In the genomic region with DNA sequence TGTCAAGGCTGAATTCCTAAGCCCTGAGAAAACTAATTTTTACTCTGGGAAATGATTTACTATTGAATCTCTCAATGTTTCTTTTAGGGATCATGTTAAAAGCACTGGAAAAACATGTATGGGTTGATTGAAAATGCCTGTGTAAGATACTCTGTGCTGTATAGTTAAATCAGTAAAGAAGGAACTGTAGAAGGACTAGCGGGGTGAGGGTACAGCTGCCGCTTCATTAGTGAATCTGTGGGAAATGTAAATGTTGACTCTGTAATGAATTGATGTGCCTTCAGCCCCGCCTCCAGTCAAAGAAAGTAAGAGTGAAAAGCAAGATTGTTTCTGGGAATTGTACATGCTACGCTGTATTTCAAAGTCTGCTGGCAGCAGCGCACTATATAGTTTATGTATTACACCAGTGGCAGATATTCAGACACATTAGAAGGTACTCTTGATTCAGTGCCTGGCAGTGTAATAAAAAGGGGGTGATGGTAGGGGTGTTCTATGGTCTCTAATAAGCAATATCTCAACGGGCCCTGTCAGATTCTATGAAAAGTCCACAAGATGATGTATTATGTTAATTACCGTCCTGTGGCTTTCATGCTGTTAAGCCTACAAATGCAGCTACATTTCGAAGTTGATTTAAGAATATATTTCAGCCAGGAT, we compare ENCODE assay signal across 11 mouse cellular contexts.
DNase-seq lines count a peak whose midpoint lies in the region; ATAC-seq lines count a peak whose summit lies in the region.
"Had no signal": no experiment of that assay in that cellular context is flagged by ENCODE, and none has a peak within 500 bp of the region (broad histone marks: within the 10 kb centered on the region; RNA-seq: fewer than 3 reads in every experiment).

No protein-coding gene starts in this region.

- ATAC-seq in kidney, embryonic 14.5 days (ENCODE audit: low FRiP score, low TSS enrichment) = peak; percentile 64
- ATAC-seq in embryonic facial prominence, embryonic 15.5 days (ENCODE audit: insufficient number of reproducible peaks, low FRiP score, low TSS enrichment, low read depth) = no peak
- ATAC-seq in neural tube, embryonic 12.5 days (ENCODE audit: low FRiP score, low read depth) = peak; percentile 75
- ATAC-seq in inflammation-experienced regulatory T-cells, adult 6 months = no peak
- ATAC-seq: intestine, postnatal 0 days had no signal

- no peak overlapping the region for H3K27ac ChIP-seq in kidney, embryonic 14.5 days (ENCODE audit: low read depth, low read length)
- 0 out of 2 replicates have a peak overlapping the region, but pooled peaks have one; percentile 34 for H3K27ac ChIP-seq in embryonic facial prominence, embryonic 15.5 days (replicated peaks)
- no peak overlapping the region for H3K27ac ChIP-seq in neural tube, embryonic 12.5 days
- H3K27ac ChIP-seq: limb, embryonic 15.5 days had no signal

- no peak overlapping the region for H3K9ac ChIP-seq in kidney, embryonic 14.5 days (ENCODE audit: low read depth, low read length)
- H3K9ac ChIP-seq in embryonic facial prominence, embryonic 15.5 days = no peak overlapping the region
- H3K9ac ChIP-seq in neural tube, embryonic 12.5 days = no peak overlapping the region
- H3K9ac ChIP-seq: limb, embryonic 15.5 days had no signal

- DNase-seq in kidney, adult 8-10 months = no peak
- DNase-seq in forelimb bud, embryonic 11.5 days (ENCODE audit: low read depth, low spot score) = peak; percentile 40
- no peak for DNase-seq in lung, adult 18-20 months
- DNase-seq: cerebellum, postnatal 10 days; lung, postnatal 14 days had no signal

- H3K27me3 ChIP-seq in kidney, embryonic 14.5 days (ENCODE audit: control insufficient read depth, insufficient read depth, low read length) = no peaks in the 10 kb centered on the region
- no peaks in the 10 kb centered on the region for H3K27me3 ChIP-seq in embryonic facial prominence, embryonic 15.5 days
- no peaks in the 10 kb centered on the region for H3K27me3 ChIP-seq in neural tube, embryonic 12.5 days (replicated peaks)
- H3K27me3 ChIP-seq: limb, embryonic 15.5 days had no signal

- H3K4me3 ChIP-seq in kidney, embryonic 14.5 days (ENCODE audit: low read length) = no peak overlapping the region
- no peak overlapping the region for H3K4me3 ChIP-seq in embryonic facial prominence, embryonic 15.5 days (replicated peaks)
- H3K4me3 ChIP-seq in neural tube, embryonic 12.5 days = no peak overlapping the region
- H3K4me3 ChIP-seq: limb, embryonic 15.5 days had no signal

- no peaks in the 10 kb centered on the region for H3K9me3 ChIP-seq in kidney, embryonic 14.5 days (ENCODE audit: control insufficient read depth, low read length)
- H3K9me3 ChIP-seq in embryonic facial prominence, embryonic 15.5 days (replicated peaks) = no peaks in the 10 kb centered on the region
- no peaks in the 10 kb centered on the region for H3K9me3 ChIP-seq in neural tube, embryonic 12.5 days
- H3K9me3 ChIP-seq: limb, embryonic 15.5 days had no signal

- no peaks in the 10 kb centered on the region for H3K36me3 ChIP-seq in kidney, embryonic 14.5 days (ENCODE audit: control insufficient read depth, insufficient read depth, low read length)
- H3K36me3 ChIP-seq in embryonic facial prominence, embryonic 15.5 days = no peaks in the 10 kb centered on the region
- H3K36me3 ChIP-seq in neural tube, embryonic 12.5 days = no peaks in the 10 kb centered on the region
- H3K36me3 ChIP-seq: limb, embryonic 15.5 days had no signal

- H3K4me2 ChIP-seq in kidney, embryonic 14.5 days (replicated peaks; ENCODE audit: low read depth, low read length) = no peak overlapping the region
- H3K4me2 ChIP-seq in embryonic facial prominence, embryonic 15.5 days (replicated peaks) = no peak overlapping the region
- no peak overlapping the region for H3K4me2 ChIP-seq in neural tube, embryonic 12.5 days (replicated peaks)
- H3K4me2 ChIP-seq: limb, embryonic 15.5 days had no signal

- peaks cover 34% of the 10 kb centered on the region for H3K4me1 ChIP-seq in kidney, embryonic 14.5 days (ENCODE audit: control insufficient read depth, insufficient read depth, low read length)
- no peaks in the 10 kb centered on the region for H3K4me1 ChIP-seq in embryonic facial prominence, embryonic 15.5 days
- H3K4me1 ChIP-seq in neural tube, embryonic 12.5 days = peaks cover 30% of the 10 kb centered on the region

- WGBS in kidney, embryonic 14.5 days = 37% methylated on average over 8 of the region's 8 CpGs
- WGBS in embryonic facial prominence, embryonic 15.5 days = 59% methylated on average over 8 of the region's 8 CpGs
- WGBS in neural tube, embryonic 12.5 days = 37% methylated on average over 8 of the region's 8 CpGs

Comparison
In these comparisons a context has a peak if more than half of its experiments do, and no peak if none do; other contexts are left out.
1. ATAC-seq: peak in kidney, embryonic 14.5 days (single experiment) and neural tube, embryonic 12.5 days (single experiment); none in embryonic facial prominence, embryonic 15.5 days (single experiment) and inflammation-experienced regulatory T-cells, adult 6 months (single experiment).